Mouse (Mus musculus): ENCODE data around the gene Naa20. TPM values are rescaled to one million over a fixed set of nuclear protein-coding genes. Genes with fewer than 3 reads are reported as not detected.

Gene Naa20
- total and polyA plus RNA-seq, 3 experiments = 51.3 to 95.3 (median 89.9) TPM

- Histone ChIP-seq H3K36me3 (ENCODE audit: control insufficient read depth, insufficient read depth, low read length) (no peaks in the 10 kb centered on the region), H3K27ac (no peak overlapping the region), H3K9ac (ENCODE audit: low read depth, low read length) (no peak overlapping the region), H3K4me1 (ENCODE audit: control insufficient read depth, insufficient read depth, low read length) (no peaks in the 10 kb centered on the region), H3K4me3 (no peak overlapping the region), H3K27me3 (ENCODE audit: control insufficient read depth, insufficient read depth, low read length) (no peaks in the 10 kb centered on the region), H3K79me2 (replicated peaks; ENCODE audit: control insufficient read depth, insufficient read depth, low read length) (no peaks in the 10 kb centered on the region)
- intact Hi-C loops (cut with DNase I) = loop anchor here (5.0 to 10.0 kb wide), 2 partner anchors 297 to 654 kb away; no protein-coding TSS in a partner anchor
- WGBS = 80% methylated on average over 6 of the region's 6 CpGs
- DNase-seq = no peak
- no peak for TF ChIP-seq EP300 (IDR thresholded peaks at IDR 0.05; ENCODE audit: insufficient read depth, low read depth, low read length)
- TF ChIP-seq POLR2A (IDR thresholded peaks at IDR 0.05; ENCODE audit: insufficient read depth, low read depth, low read length) = no peak
- no peak for TF ChIP-seq CTCF (IDR thresholded peaks at IDR 0.05)
Measured at GRCm38 (mm10) chr2:145958097-145958496, 56.2 kb downstream of the Naa20 start.

GRCm38 (mm10) chr2:145958551-145958950 lies 56.7 kb downstream of the Naa20 start:
- Histone ChIP-seq H3K9ac (ENCODE audit: low read depth, low read length) (no peak overlapping the region), H3K4me3 (no peak overlapping the region)
- intact Hi-C loops (cut with DNase I) = loop anchor here (5.0 to 10.0 kb wide), 2 partner anchors 296 to 654 kb away; no protein-coding TSS in a partner anchor

GRCm38 (mm10) chr2:145961861-145962260 lies 60.0 kb downstream of the Naa20 start:
- H3K4me1 ChIP-seq (ENCODE audit: control insufficient read depth, insufficient read depth, low read length) = no peaks in the 10 kb centered on the region
- TF ChIP-seq CTCF (IDR thresholded peaks at IDR 0.05) (no peak), EP300 (IDR thresholded peaks at IDR 0.05; ENCODE audit: insufficient read depth, low read depth, low read length) (no peak), POLR2A (IDR thresholded peaks at IDR 0.05; ENCODE audit: insufficient read depth, low read depth, low read length) (no peak)
- H3K9ac ChIP-seq (ENCODE audit: low read depth, low read length) = no peak overlapping the region
- H3K79me2 ChIP-seq (replicated peaks; ENCODE audit: control insufficient read depth, insufficient read depth, low read length) = no peaks in the 10 kb centered on the region
- intact Hi-C loops (cut with DNase I) = no loop called here
- WGBS = 82% methylated on average over 5 of the region's 5 CpGs
- no peaks in the 10 kb centered on the region for H3K36me3 ChIP-seq (ENCODE audit: control insufficient read depth, insufficient read depth, low read length)
- H3K27ac ChIP-seq = no peak overlapping the region
- H3K27me3 ChIP-seq (ENCODE audit: control insufficient read depth, insufficient read depth, low read length) = no peaks in the 10 kb centered on the region
- H3K4me3 ChIP-seq = no peak overlapping the region
- DNase-seq = no peak

More at GRCm38 (mm10) chr2:145958551-145958950, 56.7 kb downstream of the Naa20 start:
- 90% methylated on average over 7 of the region's 7 CpGs for WGBS
- Histone ChIP-seq H3K36me3 (ENCODE audit: control insufficient read depth, insufficient read depth, low read length) (no peaks in the 10 kb centered on the region), H3K27ac (no peak overlapping the region), H3K27me3 (ENCODE audit: control insufficient read depth, insufficient read depth, low read length) (no peaks in the 10 kb centered on the region), H3K79me2 (replicated peaks; ENCODE audit: control insufficient read depth, insufficient read depth, low read length) (no peaks in the 10 kb centered on the region), H3K4me1 (ENCODE audit: control insufficient read depth, insufficient read depth, low read length) (no peaks in the 10 kb centered on the region)
- TF ChIP-seq CTCF (IDR thresholded peaks at IDR 0.05) (no peak), EP300 (IDR thresholded peaks at IDR 0.05; ENCODE audit: insufficient read depth, low read depth, low read length) (no peak), POLR2A (IDR thresholded peaks at IDR 0.05; ENCODE audit: insufficient read depth, low read depth, low read length) (no peak)
- DNase-seq = no peak

Small RNA genes lying within 50 kb of the gene (microRNA-seq; reads per million reads assigned to microRNA genes)
- 0 reads per million in 2 experiments for gene Gm25026

Other genes starting within 250 kb of the Naa20 start
- 10 to 100 TPM; 18.8 to 20.2 TPM for gene Rin2, start 226.9 kb upstream of the Naa20 start, total RNA-seq (2021)
- gene Rin2, start 226.9 kb upstream of the Naa20 start, polyA plus RNA-seq (2012; rRNA removed) = 9.0 and 17.6 TPM in 2 replicates
- 1 to 10 TPM; 1.4 to 1.7 TPM for gene Cfap61, start 32.7 kb downstream of the Naa20 start, total RNA-seq (2021)
- 1.5 and 2.8 TPM in 2 replicates for gene Cfap61, start 32.7 kb downstream of the Naa20 start, polyA plus RNA-seq (2012; rRNA removed)
- gene Crnkl1, start 32.9 kb downstream of the Naa20 start, total RNA-seq (2021) = 10 to 100 TPM; 17.2 to 20.0 TPM
- gene Crnkl1, start 32.9 kb downstream of the Naa20 start, polyA plus RNA-seq (2012; rRNA removed) = 3.8 and 6.0 TPM in 2 replicates

Data from heart, adult 2 months (tissue).